Mouse (Mus musculus) small intestine, adult 2 months (tissue): ENCODE data around the gene Pnisr.

Experiments used
- CTCF ChIP-seq: fragments of 200-500 bp; IDR thresholded peaks from 2 replicates; pipeline ENCODE4 v1.5.1; 2012; ENCODE audit warnings: low read depth, mild to moderate bottlenecking, control low read depth, inconsistent platforms, low read length, moderate library complexity, mixed read lengths; ENCODE audit not compliant: insufficient replicate concordance, insufficient read length; ENCODE audit errors: extremely low read depth
- POLR2A ChIP-seq: fragments of 200-500 bp; IDR thresholded peaks from 2 replicates; pipeline ENCODE4 v1.6.1; 2012; ENCODE audit warnings: low read depth, mild to moderate bottlenecking, control low read depth, inconsistent platforms, low read length, moderate library complexity

DNA sequence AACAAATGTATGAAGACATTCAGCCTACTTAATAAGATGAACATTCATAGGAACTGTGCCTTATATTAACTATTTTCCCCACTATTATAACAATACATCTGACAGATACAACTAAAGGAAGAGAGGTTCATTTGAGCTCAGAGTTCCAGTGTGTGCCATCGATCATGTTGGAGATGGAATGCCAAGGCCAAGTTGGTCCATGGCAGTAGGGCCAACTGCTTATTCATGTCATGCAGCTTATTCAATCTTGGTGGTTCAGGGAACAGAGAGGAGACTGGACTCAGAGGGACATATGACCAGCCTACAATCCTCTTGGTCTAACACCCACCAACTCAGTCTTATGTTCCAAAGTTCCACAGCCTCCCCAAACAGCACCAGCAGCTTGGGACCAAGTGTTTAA, 46.4 kb upstream of the Pnisr start:
- TF ChIP-seq CTCF = no peak
- TF ChIP-seq POLR2A = no peak
